Mouse (Mus musculus): Measurements from ENCODE around the gene Meis2. TPM values are rescaled to one million over a fixed set of nuclear protein-coding genes. Genes with fewer than 3 reads are reported as not detected.

Meis2 gene
- total RNA-seq, 4 experiments from 2014 or later = 24.2 to 31.6 (median 28.8) TPM

DNA sequence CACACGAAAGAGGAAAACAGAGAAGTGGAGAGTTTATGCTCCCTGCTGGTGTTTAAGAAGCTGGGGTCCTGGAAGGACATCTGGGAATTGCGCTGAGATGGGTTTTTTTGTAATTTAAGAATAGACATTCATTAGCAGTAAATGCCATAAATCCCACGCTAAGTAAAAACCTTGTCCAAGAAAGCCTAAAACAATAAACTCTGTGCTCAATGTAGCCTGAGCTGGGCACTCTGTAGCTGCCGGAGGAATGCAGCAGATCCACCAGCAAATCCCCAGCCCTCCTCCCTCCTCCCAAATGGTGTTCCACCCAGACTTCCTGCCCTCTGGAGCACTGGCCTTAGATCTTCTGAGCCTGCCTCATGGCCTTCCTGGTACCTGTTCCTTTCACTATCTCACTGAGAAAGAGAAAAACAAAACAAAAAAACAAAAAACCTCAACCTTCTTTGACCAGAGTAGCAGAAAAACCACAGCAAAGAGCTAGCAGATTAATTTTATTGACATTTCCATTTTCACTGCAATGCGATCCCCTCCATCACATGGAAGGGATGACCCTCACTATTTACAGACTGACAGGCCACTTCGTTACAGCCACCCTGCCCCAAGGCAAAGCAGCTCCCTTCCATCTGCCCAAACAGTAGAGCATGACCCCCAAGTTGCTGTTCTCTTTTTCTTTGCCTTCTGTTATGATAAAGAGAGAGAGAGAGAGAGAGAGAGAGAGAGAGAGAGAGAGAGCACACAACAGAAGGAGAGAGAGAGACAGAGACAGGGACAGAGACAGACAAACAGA, 64.1 kb downstream of the Meis2 start:
- no peak for DNase-seq (ENCODE audit: low spot score)

DNA sequence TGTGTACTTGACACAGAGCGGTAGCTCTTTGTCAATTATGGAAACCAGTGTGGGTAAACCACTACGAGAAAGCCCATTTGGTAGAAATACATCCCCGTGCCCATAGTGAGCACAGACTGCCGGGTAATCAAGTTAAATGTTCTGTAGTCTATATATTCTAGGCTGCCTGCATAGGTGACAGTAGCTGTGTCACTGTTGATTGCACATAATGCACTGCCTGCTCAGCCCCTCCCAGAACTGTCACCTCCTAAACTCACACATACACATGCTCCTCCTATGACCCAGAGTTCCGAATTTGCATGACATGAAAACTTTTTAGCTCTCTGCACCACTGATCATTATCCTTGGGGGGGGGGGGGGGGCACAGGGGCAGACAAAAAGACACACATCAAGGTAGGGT, 65.1 kb downstream of the Meis2 start:
- no peak for DNase-seq (ENCODE audit: low spot score)

DNA sequence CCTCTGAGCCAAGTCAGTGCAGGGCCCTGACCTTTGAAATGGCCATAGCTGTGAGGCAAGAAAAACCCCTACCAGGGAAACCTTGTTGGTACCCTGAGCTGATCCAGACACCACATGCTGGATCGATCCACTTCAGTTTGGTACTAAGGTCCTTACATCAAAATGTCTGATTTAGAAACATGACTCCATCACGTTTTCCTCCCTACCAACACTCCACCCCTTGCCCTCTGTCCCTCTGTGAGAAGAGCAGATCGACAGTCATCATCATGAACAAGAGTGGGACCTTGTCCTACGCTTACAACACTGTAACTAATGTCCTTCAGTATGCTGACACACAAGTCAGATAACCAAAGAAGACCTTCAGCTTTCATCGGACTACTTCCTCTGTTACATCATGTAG, 66.8 kb downstream of the Meis2 start:
- no peak for DNase-seq (ENCODE audit: low spot score)

DNA sequence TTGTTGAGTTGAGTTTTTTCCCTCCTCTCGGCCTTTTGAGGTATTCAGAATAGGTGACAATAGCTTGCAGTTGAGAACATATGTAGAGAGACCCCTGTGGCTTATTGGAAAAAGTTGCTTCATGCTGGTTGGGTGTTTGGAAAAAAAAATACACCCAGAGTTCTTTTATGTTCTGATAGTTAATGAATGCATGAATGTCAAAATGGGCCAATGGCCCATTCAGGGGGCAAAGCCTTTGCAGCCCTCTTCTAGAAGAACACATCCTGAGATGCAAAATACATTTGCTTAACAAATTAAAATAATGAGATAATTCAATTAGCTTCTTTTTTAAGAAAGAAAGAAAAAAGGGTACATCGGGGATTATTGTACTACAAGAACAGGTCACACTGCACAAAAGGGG, 69.2 kb downstream of the Meis2 start:
- no peak for DNase-seq (ENCODE audit: low spot score)

DNA sequence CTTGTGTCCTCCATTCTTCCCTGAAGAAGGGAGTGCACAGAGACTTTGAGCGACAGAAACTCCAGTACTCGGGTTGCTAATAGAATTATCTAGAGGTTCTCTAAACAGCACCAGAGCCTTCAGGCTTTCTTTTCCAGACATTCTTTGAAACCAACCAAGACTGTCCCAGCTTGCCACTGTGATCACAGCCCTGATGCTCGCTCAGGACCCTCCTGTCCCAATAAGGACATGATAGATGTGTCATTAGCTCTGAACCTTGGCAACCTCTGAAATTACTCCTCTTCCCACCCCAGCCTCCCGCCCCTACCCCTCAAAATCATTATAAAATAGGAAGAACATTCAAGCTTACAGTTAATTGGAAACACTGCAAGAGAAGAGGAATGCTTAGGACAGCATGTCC, 71.8 kb downstream of the Meis2 start:
- no peak for DNase-seq (ENCODE audit: low spot score)

DNA sequence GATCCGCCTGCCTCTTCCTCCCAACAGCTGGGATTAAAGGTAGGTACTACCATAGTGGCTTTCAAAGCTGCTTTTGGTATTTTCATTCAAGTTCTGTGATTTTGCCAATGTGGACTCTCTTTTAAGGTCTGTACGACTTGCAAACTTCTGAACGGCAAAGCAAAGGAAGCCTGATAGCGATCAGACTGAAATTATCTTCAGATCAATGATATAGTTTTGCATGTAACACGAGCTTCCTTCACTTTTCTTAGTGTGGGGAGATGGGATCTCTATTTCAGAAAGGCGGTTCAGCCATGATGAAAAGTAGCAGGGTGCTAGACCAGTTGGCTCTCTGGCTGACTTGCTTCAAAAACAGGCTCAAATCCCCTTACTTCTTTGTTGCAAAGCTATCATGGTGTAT, 76.4 kb downstream of the Meis2 start:
- no peak for DNase-seq (ENCODE audit: low spot score)

DNA sequence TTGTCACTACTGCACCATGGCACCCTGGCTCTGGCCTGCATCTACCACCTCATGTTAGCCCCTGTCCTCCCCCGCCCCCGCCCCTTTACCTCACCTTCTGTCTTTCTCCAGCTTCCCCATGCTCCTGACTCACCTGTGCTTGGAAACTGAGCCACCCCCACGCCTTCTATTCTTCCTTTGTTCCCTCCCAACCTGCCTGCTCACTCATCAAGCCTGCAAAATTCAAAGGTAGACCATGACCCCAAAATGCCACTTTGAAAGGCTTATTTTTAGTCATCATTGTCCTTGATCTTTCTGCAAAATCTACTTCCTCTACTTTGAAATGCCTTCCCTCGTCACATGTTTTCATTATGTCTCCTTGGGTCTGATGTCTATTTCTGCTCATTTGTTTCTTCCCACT, 77.2 kb downstream of the Meis2 start:
- no peak for DNase-seq (ENCODE audit: low spot score)

DNA sequence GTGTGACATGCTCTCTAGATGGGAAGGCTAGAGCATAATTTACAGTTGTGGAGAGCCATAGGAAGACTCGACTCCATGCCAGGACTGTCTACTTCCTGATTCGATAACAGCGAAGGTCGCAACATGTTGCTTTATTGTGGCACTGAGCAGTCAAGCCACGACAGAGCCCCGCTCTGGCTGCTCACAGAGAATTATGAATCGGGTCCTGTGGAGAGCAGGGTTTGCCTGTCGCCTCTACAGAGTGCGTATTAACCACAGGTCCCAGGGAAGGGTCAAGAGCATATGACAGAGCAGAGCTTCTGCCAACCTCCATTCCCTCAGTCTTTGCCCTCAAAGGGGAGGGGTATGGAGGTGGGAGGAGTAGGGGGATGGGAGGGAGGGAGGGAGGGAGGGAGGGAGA, 80.7 kb downstream of the Meis2 start:
- no peak for DNase-seq (ENCODE audit: low spot score)

DNA sequence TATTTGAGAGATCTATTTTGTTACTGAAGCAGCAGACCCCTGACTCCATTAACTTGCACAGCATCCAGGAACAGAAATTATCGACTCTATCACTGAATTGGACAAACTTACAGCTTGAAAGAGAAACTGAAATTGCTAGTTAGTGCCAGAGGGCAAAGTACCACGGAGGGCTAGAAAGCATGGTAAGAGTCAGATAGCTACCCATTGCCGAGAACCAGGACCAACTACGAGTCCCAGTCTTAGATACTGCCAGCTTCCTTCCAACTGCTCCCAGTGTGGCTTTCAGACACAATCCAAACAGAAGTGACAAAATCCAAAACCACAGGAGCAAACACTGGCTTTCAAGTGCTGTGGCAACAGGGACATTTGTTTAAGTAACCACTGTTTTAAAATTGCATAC, 81.2 kb downstream of the Meis2 start:
- no peak for DNase-seq (ENCODE audit: low spot score)

DNA sequence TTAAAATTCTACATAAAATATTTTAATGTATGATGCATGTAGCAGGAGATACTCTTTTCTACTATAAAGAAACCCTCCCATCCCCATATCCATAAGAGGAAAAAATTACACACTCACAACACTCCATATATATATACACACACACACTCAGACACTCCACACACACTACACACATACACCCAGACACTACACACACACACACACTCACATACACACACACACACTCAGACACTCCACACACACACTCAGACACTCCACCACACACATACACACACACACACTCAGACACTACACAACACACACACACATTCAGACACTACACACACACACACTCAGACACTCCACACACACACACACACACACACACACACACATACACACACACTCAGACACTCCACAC, 85.1 kb downstream of the Meis2 start:
- no peak for DNase-seq (ENCODE audit: low spot score)

DNA sequence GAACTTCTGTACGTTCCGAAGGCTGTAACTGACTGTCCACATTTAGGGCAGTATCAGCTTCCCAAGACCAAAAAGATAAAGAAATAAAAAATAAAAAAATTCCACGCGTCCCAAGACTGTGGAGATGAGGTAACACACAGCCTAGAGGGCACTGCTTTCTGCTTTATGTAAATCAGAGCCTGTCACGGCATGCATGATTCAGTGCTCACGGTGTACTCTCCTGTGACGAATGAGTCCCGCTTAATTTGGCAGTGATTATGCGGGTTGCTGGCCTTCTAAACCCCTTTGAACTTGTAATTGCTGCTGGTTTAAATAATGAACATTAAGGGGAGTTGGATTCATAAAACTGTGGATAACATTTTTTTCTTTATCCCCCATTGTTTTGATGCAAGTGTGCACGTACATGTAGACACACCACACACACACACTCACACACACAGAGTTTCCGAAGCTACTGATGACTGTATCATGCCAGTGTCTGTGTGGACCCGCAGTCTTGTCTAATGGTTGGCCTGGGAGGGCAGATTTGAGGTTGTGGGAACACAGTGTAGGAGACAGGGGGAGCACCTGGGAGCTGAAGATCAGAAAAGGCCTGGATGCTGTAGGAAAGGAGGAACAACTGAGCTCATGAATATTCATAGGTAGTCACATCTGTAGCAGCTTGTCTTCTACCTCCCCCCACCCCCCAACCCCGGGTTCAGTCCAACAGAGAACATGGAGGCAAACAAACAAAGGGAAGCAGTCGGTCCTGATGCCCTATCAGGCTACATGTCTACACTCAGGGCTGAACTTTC, 85.8 kb downstream of the Meis2 start:
- no peak for DNase-seq (ENCODE audit: low spot score)

DNA sequence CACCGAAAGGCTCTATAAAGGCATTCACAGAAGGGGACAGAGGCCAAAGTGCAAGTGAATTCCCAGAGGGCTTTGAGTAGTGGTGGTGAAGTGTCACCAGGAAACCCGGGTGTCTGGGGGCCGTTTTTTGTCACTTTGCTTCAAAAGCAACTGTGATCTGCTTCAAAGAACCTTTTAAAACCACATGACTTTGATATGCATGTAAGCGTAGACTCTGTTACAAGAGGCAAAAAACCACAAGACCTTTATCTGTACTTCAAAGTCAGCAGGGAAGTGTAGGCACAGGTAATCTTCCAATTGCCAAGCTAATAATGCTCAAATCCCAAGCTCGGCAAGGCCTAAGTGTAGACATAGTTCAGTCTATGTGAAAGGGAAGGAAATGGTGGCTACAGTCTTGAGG, 87.0 kb downstream of the Meis2 start:
- DNase-seq (ENCODE audit: low spot score) = no peak

DNA sequence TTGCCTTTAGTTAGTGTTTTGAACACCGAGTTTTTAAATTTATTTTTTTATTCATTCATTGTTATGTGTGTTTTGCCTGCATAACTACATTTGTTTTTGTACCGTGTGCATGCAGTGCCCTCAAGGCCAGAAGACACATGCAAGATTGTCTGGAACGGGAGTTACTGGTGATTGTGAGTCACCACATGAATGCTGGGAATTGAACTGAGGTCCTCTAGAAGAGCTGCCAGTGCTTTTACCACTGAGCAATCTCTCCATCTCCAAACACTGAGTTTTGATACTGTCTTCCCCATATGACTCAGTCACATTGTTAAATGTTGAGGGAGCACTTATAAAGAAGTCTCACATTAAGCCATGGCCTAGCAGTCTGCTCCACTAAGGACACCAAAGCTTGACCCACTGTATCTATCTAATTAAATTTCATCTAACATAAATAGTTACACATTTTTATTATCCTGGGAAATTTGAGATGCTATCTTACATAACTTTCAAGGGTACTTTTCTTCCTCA, 94.3 kb downstream of the Meis2 start:
- no peak for DNase-seq (ENCODE audit: low spot score)

DNA sequence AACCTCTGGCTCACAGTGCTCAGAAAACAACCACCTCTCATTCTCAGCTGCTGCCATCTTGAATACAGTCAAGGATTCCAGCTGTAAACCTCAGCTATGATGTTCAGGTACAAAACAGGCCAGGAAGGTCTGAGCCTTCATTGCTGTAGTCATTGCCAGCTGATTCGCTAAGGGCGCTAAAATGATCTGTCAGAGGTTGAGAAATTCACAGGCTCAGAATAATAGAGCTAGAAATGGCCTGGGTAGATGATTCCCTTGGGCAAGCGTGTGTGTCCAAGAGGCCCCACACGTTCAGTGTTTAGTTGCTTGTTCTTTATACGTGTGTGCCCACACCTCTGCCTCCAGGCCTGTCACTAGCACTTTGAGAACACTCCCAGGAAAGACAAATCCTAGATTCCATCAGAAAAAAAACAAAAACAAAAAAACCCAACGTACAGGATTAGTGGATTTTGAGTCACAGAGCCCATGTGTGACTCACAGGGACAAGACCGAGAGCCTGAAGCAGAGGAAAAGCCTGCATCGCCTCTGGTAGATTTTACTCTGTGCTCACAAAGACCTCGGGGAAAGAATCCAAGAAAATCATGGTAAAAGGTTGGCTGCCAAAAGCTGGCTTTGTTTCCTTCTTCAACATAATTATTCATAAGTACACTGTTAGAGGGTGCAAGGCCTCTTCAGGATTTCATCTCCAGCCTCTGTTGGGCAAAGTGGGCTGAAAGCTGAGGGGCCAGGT, 95.4 kb downstream of the Meis2 start:
- peak; percentile 2 for DNase-seq (ENCODE audit: low spot score)

DNA sequence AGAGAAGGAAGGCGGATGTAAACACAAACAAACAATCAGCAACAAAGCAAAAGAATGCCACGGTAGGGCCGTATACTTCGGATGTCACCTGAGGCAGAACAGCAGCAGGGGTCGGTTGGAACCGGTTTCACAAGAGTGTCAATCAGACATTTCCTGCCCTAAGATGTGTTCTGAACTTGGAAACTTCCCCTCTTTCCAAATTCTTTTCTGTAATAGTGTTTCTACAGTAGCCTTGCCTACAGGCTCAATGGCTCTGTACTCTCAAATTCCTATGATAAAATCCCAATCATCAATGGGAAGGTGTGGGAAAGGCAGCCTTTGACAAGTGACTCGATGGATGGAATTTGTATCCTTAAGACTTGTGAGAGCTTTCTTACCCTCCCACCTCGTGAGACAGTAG, 96.4 kb downstream of the Meis2 start:
- DNase-seq (ENCODE audit: low spot score) = no peak

DNA sequence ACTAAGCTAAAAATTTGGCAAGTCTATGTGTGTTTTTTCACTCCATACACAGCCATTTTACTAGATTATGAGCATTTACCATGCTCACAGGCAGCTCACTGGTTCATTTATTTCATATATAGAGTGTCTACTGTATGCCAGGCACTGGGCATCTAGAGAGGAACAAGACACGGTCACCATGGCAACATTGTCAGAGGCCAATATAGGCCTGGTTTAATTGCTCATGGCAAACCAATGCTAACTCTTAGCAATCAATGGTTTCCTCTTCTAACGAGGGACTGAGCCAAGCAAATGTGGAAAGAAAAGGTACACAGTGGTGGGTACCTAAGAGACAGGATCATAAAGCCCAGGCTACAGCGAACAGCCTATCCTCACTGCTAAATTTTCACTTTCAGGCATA, 100.7 kb downstream of the Meis2 start:
- no peak for DNase-seq (ENCODE audit: low spot score)

DNA sequence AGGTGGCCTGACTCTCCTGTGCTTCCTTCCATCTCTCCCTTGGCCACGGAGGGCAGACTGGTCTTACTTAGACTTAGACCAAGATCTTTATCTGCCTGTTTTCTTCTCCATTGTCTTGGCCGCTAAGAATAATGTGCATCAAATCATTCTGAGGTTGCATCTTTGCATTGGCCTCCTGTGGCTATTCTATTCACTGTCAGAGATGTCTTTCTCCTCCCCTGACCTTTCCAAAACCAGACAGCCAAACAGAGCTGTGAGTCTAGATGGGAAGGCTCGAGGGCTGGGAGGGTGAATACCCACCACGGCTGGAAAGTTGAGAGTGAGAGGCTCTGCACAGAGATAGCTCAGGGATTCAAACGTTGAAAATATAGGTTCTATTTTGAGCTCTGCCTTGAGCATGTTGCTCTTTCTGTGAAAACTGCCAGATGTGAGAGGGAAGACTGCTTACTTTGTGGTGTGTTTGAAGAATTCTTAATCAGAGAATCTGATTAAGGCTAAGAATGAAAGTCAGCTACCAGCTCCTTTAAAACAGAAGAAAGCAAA, 102.3 kb downstream of the Meis2 start:
- no peak for DNase-seq (ENCODE audit: low spot score)

DNA sequence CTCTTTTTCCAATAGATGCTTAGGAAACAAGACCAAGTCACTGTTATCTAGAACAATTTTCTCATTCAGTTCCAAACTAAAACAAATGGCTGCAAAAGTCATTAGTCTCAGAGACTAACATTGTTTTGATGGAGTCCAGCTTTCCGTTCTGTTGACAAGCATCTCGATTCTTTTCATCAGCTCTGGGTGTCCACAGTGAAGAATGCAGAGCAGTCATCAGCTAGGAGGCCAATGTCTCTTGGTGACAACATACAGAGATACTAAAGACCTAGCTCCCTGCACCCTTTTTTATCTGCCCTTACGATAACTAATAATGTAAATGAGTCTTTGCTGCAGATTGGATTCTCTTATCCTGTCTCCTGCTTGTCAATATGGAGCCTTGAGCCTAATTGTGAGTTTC, 102.9 kb downstream of the Meis2 start:
- DNase-seq (ENCODE audit: low spot score) = no peak

DNA sequence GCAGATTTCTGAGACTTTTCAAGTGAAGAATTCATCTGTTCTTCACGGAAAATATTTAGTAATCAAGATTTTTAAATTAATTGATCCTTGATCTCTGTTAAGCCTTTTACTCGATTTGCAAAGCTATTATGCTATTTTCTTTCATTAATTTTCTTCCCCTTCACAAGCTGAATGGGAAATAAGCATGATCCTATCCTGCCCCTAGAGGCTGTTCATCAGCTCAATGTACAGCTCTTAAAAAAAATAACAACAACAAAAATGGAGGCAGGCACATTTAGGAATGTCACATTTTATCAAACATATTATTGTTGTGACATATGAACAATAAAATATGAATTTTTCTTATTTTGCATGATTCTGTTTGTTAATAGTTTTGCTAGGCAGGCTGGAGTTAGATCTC, 103.5 kb downstream of the Meis2 start:
- no peak for DNase-seq (ENCODE audit: low spot score)

DNA sequence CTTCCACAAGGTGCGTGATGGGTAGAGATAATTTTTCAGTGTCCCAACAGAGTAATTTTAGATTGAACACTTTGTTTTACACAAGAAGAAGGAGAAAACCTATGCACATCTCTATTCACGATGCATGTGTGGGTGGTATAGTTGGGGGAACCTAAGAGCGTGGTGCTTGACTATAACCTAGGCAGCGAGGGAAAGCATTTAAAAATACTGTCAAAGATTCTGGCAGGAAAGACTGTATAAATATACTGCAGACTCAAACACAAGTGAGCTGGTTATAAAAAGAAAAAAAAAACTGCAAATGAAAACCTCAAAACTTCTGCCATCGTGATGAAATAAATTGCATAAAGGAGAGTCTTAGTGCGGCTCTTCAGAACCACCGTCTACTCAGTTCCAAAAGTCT, 105.0 kb downstream of the Meis2 start:
- no peak for DNase-seq (ENCODE audit: low spot score)

DNA sequence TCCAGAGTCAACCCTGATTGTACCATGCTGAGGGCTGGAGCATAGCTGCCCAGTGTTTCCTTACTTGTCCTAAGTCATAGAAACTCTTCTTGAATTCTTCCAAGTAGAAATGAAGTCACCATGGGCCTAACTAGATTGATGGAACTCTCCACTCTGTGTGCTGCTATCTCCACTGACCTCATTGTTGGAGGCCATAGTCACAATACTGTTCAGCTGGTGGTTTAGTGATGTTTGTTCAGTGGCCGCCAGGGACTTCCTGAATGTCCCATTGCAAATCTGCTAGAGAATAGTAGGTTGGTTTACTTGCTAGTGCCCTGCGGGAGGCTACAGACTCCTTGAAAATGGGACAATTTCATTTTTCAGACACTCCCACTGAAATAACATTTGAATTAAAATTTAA, 108.9 kb downstream of the Meis2 start:
- no peak for DNase-seq (ENCODE audit: low spot score)

DNA sequence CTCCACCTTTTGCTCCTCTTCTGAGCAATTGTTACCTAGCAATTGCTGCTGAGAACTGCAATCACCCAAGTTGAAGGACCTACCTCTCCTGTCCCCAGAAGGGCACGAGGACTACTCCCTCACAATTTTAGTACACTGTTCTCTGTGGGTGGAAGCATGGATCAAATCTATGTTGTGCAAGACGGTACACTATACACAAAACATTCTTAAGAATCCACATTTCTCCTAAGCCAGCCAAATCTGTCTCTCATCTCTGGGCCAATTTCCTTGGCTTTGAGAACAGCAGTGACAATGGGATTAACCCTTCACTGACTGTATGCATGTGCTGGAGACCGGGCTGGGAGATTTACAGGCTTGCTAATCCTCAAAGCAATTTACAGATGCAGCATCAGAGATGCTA, 115.0 kb downstream of the Meis2 start:
- DNase-seq (ENCODE audit: low spot score) = no peak

Measured in heart, adult 8-10 months (tissue).